Mouse (Mus musculus) CH12.LX (cell line): ENCODE results near the gene Arl16. TPM values are rescaled to one million over a fixed set of nuclear protein-coding genes. Genes with fewer than 3 reads are reported as not detected.

Experiments
- DNase-seq: peaks from one replicate; pipeline ENCODE4 v3.0.0-alpha.2; 2013; ENCODE audit errors: extremely low read depth
- H3K27ac ChIP-seq: 2 replicates; pipeline ENCODE4 v1.5.1; 2012; ENCODE audit warnings: low read depth, mild to moderate bottlenecking, control low read depth, moderate library complexity; ENCODE audit not compliant: insufficient read depth
- H3K27me3 ChIP-seq: replicated peaks from 2 replicates; pipeline ENCODE3; 2012; ENCODE audit warnings: inconsistent platforms
- H3K36me3 ChIP-seq, 2 experiments: replicated peaks in 1 of 2; 2 replicates each; pipeline versions ENCODE3 to v1.6.1; 2012; ENCODE audit warnings: inconsistent platforms in 1 of 2, low read length in 1 of 2, mild to moderate bottlenecking in 1 of 2, mixed read lengths in 1 of 2, moderate library complexity in 1 of 2; ENCODE audit not compliant: control insufficient read depth in 1 of 2, insufficient read depth in 1 of 2
- H3K4me1 ChIP-seq, 2 experiments: 2 replicates each; pipeline ENCODE4 v1.6.1; 2012; ENCODE audit warnings: inconsistent platforms in 1 of 2, moderate library complexity in 1 of 2; ENCODE audit not compliant: insufficient read depth in 2 of 2, control insufficient read depth in 1 of 2
- H3K4me2 ChIP-seq: 2 replicates; pipeline ENCODE4 v1.6.1; 2012; ENCODE audit warnings: low read depth, mild to moderate bottlenecking, control low read depth; ENCODE audit not compliant: poor library complexity, insufficient read depth, severe bottlenecking
- H3K4me3 ChIP-seq, 3 experiments: fragments of 150-350 bp in 1 of 3; sonication (generic) in 1 of 3; replicated peaks in 1 of 3; 2 replicates each; pipeline versions ENCODE3 to v1.5.1; 2011 to 2012; ENCODE audit warnings: low read depth in 2 of 3, low read length in 2 of 3, mild to moderate bottlenecking in 2 of 3, moderate library complexity in 2 of 3, control low read depth in 1 of 3, improper control_type of control experiment in 1 of 3, inconsistent platforms in 1 of 3, mixed read lengths in 1 of 3; ENCODE audit not compliant: poor library complexity in 1 of 3
- H3K79me2 ChIP-seq: replicated peaks from 2 replicates; pipeline ENCODE4 v1.6.1; 2012; ENCODE audit warnings: mild to moderate bottlenecking, moderate library complexity; ENCODE audit not compliant: control insufficient read depth, poor library complexity, insufficient read depth, severe bottlenecking; ENCODE audit errors: extremely low read depth
- H3K9ac ChIP-seq: 2 replicates; pipeline ENCODE4 v1.6.1; 2012; ENCODE audit warnings: low read depth, mild to moderate bottlenecking, control low read depth, moderate library complexity; ENCODE audit not compliant: insufficient read depth
- H3K9me3 ChIP-seq: replicated peaks from 2 replicates; pipeline ENCODE3; 2012; ENCODE audit warnings: low read length, inconsistent platforms, mixed read lengths
- CHD2 ChIP-seq: IDR thresholded peaks from 2 replicates; pipeline ENCODE4 v1.6.1; 2011; ENCODE audit warnings: low read length, improper control_type of control experiment
- CTCF ChIP-seq, 2 experiments: IDR thresholded peaks in 1 of 2; conservative IDR thresholded peaks in 1 of 2; 2 replicates each; pipeline ENCODE4 v1.5.1; 2011 to 2012; ENCODE audit warnings: low read depth in 2 of 2, low read length in 2 of 2, improper control_type of control experiment in 1 of 2, inconsistent platforms in 1 of 2, mild to moderate bottlenecking in 1 of 2, moderate library complexity in 1 of 2
- ELF1 ChIP-seq: IDR thresholded peaks from 2 replicates; pipeline ENCODE4 v1.6.1; 2014; ENCODE audit warnings: low read depth, mild to moderate bottlenecking, inconsistent platforms, low read length, improper control_type of control experiment
- EP300 ChIP-seq: IDR thresholded peaks from 2 replicates; pipeline ENCODE4 v1.6.1; 2011; ENCODE audit warnings: low read length, improper control_type of control experiment
- ETS1 ChIP-seq: conservative IDR thresholded peaks from 2 replicates; pipeline ENCODE4 v1.6.1; 2012; ENCODE audit warnings: low read depth, mild to moderate bottlenecking, inconsistent platforms, low read length, improper control_type of control experiment, moderate library complexity
- HCFC1 ChIP-seq: IDR thresholded peaks from 2 replicates; pipeline ENCODE4 v1.6.1; 2012; ENCODE audit warnings: low read depth, mild to moderate bottlenecking, inconsistent platforms, low read length, improper control_type of control experiment
- MAFK ChIP-seq: IDR thresholded peaks from 2 replicates; pipeline ENCODE4 v1.6.1; 2011; ENCODE audit warnings: low read length, improper control_type of control experiment; ENCODE audit not compliant: insufficient replicate concordance
- MEF2A ChIP-seq: IDR thresholded peaks from 2 replicates; pipeline ENCODE4 v1.6.1; 2014; ENCODE audit warnings: low read depth, mild to moderate bottlenecking, inconsistent platforms, low read length, improper control_type of control experiment, borderline replicate concordance
- MYC ChIP-seq: IDR thresholded peaks from 2 replicates; pipeline ENCODE4 v1.6.1; 2011; ENCODE audit warnings: low read depth, mild to moderate bottlenecking, improper control_type of control experiment, low read length
- NELFE ChIP-seq: IDR thresholded peaks from 2 replicates; pipeline ENCODE4 v1.6.1; 2011; ENCODE audit warnings: low read depth, low read length, improper control_type of control experiment
- NRF1 ChIP-seq: IDR thresholded peaks from 2 replicates; pipeline ENCODE4 v1.6.1; 2014; ENCODE audit warnings: low read depth, mild to moderate bottlenecking, inconsistent platforms, low read length, improper control_type of control experiment, moderate library complexity
- PAX5 ChIP-seq: IDR thresholded peaks from 2 replicates; pipeline ENCODE4 v1.6.1; 2012; ENCODE audit warnings: low read length, inconsistent platforms, mixed read lengths
- POLR2AphosphoS2 ChIP-seq: IDR thresholded peaks from 2 replicates; pipeline ENCODE4 v1.6.1; 2011; ENCODE audit warnings: low read depth, low read length, improper control_type of control experiment
- RAD21 ChIP-seq: IDR thresholded peaks from 2 replicates; pipeline ENCODE4 v1.6.1; 2011; ENCODE audit warnings: low read depth, mild to moderate bottlenecking, low read length, improper control_type of control experiment, moderate library complexity
- RCOR1 ChIP-seq: conservative IDR thresholded peaks from 2 replicates; pipeline ENCODE4 v1.6.1; 2012; ENCODE audit warnings: low read depth, mild to moderate bottlenecking, inconsistent platforms, low read length, improper control_type of control experiment
- SIN3A ChIP-seq: IDR thresholded peaks from 2 replicates; pipeline ENCODE4 v1.6.1; 2012; ENCODE audit warnings: low read length, improper control_type of control experiment, inconsistent platforms
- TCF12 ChIP-seq: IDR thresholded peaks from 2 replicates; pipeline ENCODE4 v1.6.1; 2014; ENCODE audit warnings: low read depth, mild to moderate bottlenecking, inconsistent platforms, low read length, improper control_type of control experiment
- UBTF ChIP-seq: IDR thresholded peaks from 2 replicates; pipeline ENCODE4 v1.6.1; 2012; ENCODE audit warnings: low read depth, mild to moderate bottlenecking, inconsistent platforms, low read length, improper control_type of control experiment, moderate library complexity
- USF1 ChIP-seq: IDR thresholded peaks from 2 replicates; pipeline ENCODE4 v1.6.1; 2014; ENCODE audit warnings: low read depth, mild to moderate bottlenecking, inconsistent platforms, low read length, improper control_type of control experiment
- ZC3H11A ChIP-seq: IDR thresholded peaks from 2 replicates; pipeline ENCODE4 v1.6.1; 2012; ENCODE audit warnings: low read depth, mild to moderate bottlenecking, inconsistent platforms, low read length, improper control_type of control experiment
- ZKSCAN1 ChIP-seq: IDR thresholded peaks from 2 replicates; pipeline ENCODE4 v1.6.1; 2012; ENCODE audit warnings: low read depth, inconsistent platforms, low read length, improper control_type of control experiment, borderline replicate concordance
- ZMIZ1 ChIP-seq: IDR thresholded peaks from 2 replicates; pipeline ENCODE4 v1.6.1; 2012; ENCODE audit warnings: low read depth, mild to moderate bottlenecking, inconsistent platforms, low read length, improper control_type of control experiment
- dilution Hi-C: fragments of 300-500 bp; cut with MboI; formaldehyde crosslinking; loops from 2 replicates; pipeline ENCODE4 v1.14.3; 2020; ENCODE audit warnings: low sequenced_read_pairs; ENCODE audit not compliant: extremely low pct_unique_long_range_greater_than_20kb, extremely low pct_ligation_motif_present
- in situ Hi-C: fragments of 300-500 bp; cut with MboI; formaldehyde crosslinking; loops from 3 replicates; pipeline ENCODE4 v1.14.3; 2019; ENCODE audit warnings: low sequenced_read_pairs, low pct_ligation_motif_present, low pct_unique_long_range_greater_than_20kb, mixed read lengths
- polyA plus RNA-seq: library from polyadenylated mRNA; unstranded; fragments of >175 nt; gene quantifications from 2 replicates; pipeline ENCODE4 v1.2.1, GENCODE M21; 2012; ENCODE audit warnings: low read depth; ENCODE audit not compliant: insufficient read length
- total RNA-seq, 2 experiments: library from RNA; depleted of rRNA; stranded (reverse); fragments of 300-350 nt in 1 of 2; fragments of >200 nt in 1 of 2; gene quantifications; 2 replicates each; pipeline ENCODE4 v1.2.3; 2012 to 2014

The Arl16 gene
- total and polyA plus RNA-seq, 3 experiments: 22.8 to 42.6 (median 24.8) TPM

- TF ChIP-seq UBTF (no peak), MYC (no peak), MEF2A (no peak), CTCF (conservative IDR thresholded peaks at IDR 0.05 in 1 of 2, IDR thresholded peaks at IDR 0.05 in 1 of 2; ENCODE audit: low read depth in 2 of 2, low read length in 2 of 2) (peak in 1 of 2 experiments; percentile 41; a peak in 2 of 4 replicates), ZMIZ1 (no peak), HCFC1 (no peak)
- peaks cover 39 to 59% of the 10 kb centered on the region in 2 experiments for H3K36me3 ChIP-seq
These were observed 21.1 kb upstream of the Arl16 start for GRCm38 (mm10) chr11:120488516-120488915.

GRCm38 (mm10) chr11:120485251-120485650 is 17.8 kb upstream of the Arl16 start:
- no peak for TF ChIP-seq UBTF
- TF ChIP-seq, all 38 proteins: peak for 0
- H3K79me2 ChIP-seq: peaks cover 26% of the 10 kb centered on the region
- in situ Hi-C loops (loop anchor here (5.0 kb wide), 1 partner anchor 77 kb away; no protein-coding TSS in a partner anchor), dilution Hi-C loops (no loop called here)
- H3K36me3 ChIP-seq: peaks cover 64 to 83% of the 10 kb centered on the region in 2 experiments
- no peak for DNase-seq
- no peak overlapping the region for H3K27ac ChIP-seq
- no peaks in the 10 kb centered on the region for H3K9me3 ChIP-seq
- H3K27me3 ChIP-seq: no peaks in the 10 kb centered on the region
- peak overlapping the region; percentile 89 for H3K4me2 ChIP-seq
- peaks cover 8 to 31% of the 10 kb centered on the region in 2 experiments for H3K4me1 ChIP-seq
- H3K4me3 ChIP-seq: peak overlapping the region; percentile 71 to 100 (median 85)
- H3K9ac ChIP-seq: peak overlapping the region; percentile 72

More at GRCm38 (mm10) chr11:120488516-120488915, 21.1 kb upstream of the Arl16 start:
- no peak overlapping the region for H3K9ac ChIP-seq
- no peak overlapping the region for H3K4me3 ChIP-seq
- DNase-seq: no peak
- dilution Hi-C loops: no loop called here
- peaks cover 29% of the 10 kb centered on the region for H3K79me2 ChIP-seq
- in situ Hi-C loops: loop anchor here (5.0 kb wide), 1 partner anchor 74 kb away; no protein-coding TSS in a partner anchor
- H3K27me3 ChIP-seq: no peaks in the 10 kb centered on the region
- H3K4me2 ChIP-seq: no peak overlapping the region
- H3K27ac ChIP-seq: no peak overlapping the region
- peaks cover 21 to 52% of the 10 kb centered on the region in 2 experiments for H3K4me1 ChIP-seq
- H3K9me3 ChIP-seq: no peaks in the 10 kb centered on the region

DNA sequence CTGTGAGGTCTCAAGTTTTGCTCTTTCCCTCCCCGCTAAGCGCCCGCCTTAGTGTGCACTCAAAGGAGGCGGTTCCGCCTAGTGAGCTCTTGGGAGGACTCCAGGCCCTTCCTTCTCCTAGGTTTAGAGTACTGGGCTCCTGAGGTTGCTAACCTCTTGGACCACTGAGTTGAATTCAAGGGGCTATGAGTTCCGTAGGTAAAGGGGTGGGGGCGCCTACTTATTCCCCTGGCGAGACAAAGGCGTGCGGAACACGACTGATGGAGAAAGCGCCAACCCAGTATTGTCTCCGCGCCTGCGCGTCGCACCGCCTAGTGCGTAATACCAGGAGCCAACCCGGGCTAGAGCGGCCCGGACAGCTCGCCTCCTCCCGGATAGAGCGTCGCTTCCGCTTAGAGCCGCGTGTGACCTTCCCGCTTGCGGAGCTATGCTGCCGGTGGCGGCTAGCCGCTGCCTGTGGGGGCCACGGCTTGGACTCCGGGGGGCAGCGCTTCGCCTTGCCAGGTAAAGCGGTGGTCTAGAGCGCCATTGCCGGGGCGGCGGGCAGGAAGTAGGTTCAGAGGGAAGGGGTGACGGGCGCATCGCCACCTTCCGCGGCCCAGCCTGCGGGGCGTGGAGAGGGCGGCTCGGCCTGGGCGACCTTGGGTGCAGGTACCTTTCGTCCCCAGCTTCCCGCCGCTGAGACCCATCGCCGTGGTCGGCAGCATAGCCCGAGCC is 17.0 kb upstream of the Arl16 start, which contains the start of gene Mrpl12:
Gene Mrpl12 (plus strand): TSS at position 349 of the 717 bp plus-strand sequence.
- peak; percentile 94 for DNase-seq
- in situ Hi-C loops: no loop called here
- Histone ChIP-seq H3K4me2 (peak within 1 kb of the TSS; percentile 89), H3K36me3 (peaks cover 68 to 81% of the 10 kb centered on the region in 2 experiments), H3K27ac (peak within 1 kb of the TSS; percentile 33), H3K4me1 (peaks cover 7 to 30% of the 10 kb centered on the region in 2 experiments), H3K79me2 (peaks cover 26% of the 10 kb centered on the region), H3K9me3 (no peaks in the 10 kb centered on the region), H3K27me3 (no peaks in the 10 kb centered on the region), H3K4me3 (peak within 1 kb of the TSS; percentile 71 to 100 (median 85)), H3K9ac (peak within 1 kb of the TSS; percentile 72)
- dilution Hi-C loops: no loop called here
- TF ChIP-seq RCOR1: no peak
- TF ChIP-seq MYC: peak; percentile 99
- no peak for TF ChIP-seq EP300
- peak; percentile 70 for TF ChIP-seq CHD2
- TF ChIP-seq ZC3H11A: no peak
- TF ChIP-seq PAX5: no peak
- peak; percentile 36 for TF ChIP-seq USF1
- peak; percentile 95 for TF ChIP-seq NRF1
- TF ChIP-seq NELFE: peak; percentile 97
- no peak; the same call in 1 of the 2 replicates for TF ChIP-seq ZKSCAN1
- peak; percentile 99 for TF ChIP-seq SIN3A
- TF ChIP-seq MEF2A: peak; percentile 90
- TF ChIP-seq TCF12: peak; percentile 98
- peak; percentile 95 for TF ChIP-seq ZMIZ1
- peak; percentile 99 for TF ChIP-seq POLR2AphosphoS2
- TF ChIP-seq ELF1: peak; percentile 92
- TF ChIP-seq RAD21: no peak
- TF ChIP-seq CTCF (conservative IDR thresholded peaks at IDR 0.05 in 1 of 2, IDR thresholded peaks at IDR 0.05 in 1 of 2; ENCODE audit: low read depth in 2 of 2, low read length in 2 of 2): no peak
- no peak for TF ChIP-seq MAFK
- peak; percentile 66 for TF ChIP-seq ETS1
- TF ChIP-seq UBTF: peak; percentile 78; the same call in 1 of the 2 replicates
